Mouse (Mus musculus): ENCODE results near the gene Nfia. TPM values are rescaled to one million over a fixed set of nuclear protein-coding genes. Genes with fewer than 3 reads are reported as not detected.

The Nfia gene
- polyA plus RNA-seq, 1 experiment = 53.0 TPM

DNA sequence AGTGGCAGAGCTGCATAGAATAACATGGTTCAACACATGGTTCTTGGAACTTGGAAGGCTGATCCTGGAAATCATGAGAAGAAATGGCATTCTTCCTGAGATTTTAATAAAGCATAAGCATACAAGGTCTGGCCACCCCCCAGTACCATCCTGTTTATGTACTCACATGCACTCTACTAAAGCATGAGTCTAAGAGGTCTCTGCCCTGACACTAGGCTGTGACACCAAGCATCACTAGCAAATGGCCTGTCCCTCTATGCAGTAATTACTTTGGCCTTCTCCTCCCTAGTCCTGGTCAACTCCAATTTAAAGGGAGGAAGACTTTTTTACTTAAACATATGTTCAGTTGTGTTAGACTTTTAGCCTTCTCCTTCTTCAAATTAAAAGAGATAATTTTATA lies 285.6 kb downstream of the Nfia start:
- no peak overlapping the region for H3K27ac ChIP-seq (ENCODE audit: insufficient read depth, low read length)
- H3K4me3 ChIP-seq (ENCODE audit: insufficient read depth, low read length) = no peak overlapping the region
- peaks cover 3% of the 10 kb centered on the region; the same call in 1 of the 2 replicates for H3K4me1 ChIP-seq (ENCODE audit: control insufficient read depth, insufficient read depth, low read length)
- TF ChIP-seq POLR2A (IDR thresholded peaks at IDR 0.05; ENCODE audit: low read depth, low read length) = no peak
- TF ChIP-seq CTCF (IDR thresholded peaks at IDR 0.05; ENCODE audit: borderline replicate concordance, insufficient read depth, low read length) = no peak

DNA sequence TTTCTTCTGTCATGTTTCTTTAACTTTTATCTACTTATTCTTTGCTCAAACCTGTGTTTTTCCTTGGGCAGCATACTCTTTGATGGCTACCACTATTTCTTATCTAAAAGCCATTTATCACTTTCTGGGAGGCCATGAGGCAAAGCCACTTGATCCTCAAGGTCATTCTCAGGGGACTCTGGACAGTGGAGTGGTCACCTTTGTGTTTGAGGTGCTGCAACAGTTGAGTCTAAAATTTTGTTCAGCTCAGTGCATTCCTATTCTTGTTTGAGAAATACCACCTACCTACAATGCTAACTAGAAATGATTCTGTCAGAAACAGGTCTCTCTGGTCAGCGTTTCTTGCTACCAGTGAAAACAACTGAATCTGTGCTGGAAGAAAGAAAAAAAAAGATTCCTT lies 288.1 kb downstream of the Nfia start:
- H3K4me1 ChIP-seq (ENCODE audit: control insufficient read depth, insufficient read depth, low read length) = peaks cover 3% of the 10 kb centered on the region; the same call in 1 of the 2 replicates
- H3K27ac ChIP-seq (ENCODE audit: insufficient read depth, low read length) = peak overlapping the region; percentile 27
- no peak overlapping the region for H3K4me3 ChIP-seq (ENCODE audit: insufficient read depth, low read length)
- TF ChIP-seq POLR2A (IDR thresholded peaks at IDR 0.05; ENCODE audit: low read depth, low read length) = no peak

DNA sequence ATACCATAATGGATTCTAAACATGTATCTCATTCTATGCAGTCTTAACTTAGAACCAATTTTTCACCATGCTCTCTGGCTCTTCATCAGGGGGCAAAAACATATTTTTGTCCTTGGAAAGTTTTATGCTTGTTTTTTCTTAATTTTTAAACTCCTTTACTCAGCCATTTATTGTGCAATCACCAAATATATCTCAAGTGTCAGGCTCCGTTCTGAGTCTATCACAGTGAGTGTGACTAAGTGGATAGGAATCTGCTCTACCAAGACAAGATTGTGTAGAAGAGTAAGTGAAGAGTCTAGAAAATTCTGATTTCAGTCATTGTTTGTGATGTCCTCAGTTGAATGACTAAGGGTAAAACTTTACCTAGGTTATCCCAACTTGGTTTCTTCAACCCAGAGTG lies 288.6 kb downstream of the Nfia start:
- peak overlapping the region; percentile 27 for H3K27ac ChIP-seq (ENCODE audit: insufficient read depth, low read length)
- no peak overlapping the region for H3K4me3 ChIP-seq (ENCODE audit: insufficient read depth, low read length)
- TF ChIP-seq CTCF (IDR thresholded peaks at IDR 0.05; ENCODE audit: borderline replicate concordance, insufficient read depth, low read length) (no peak), POLR2A (IDR thresholded peaks at IDR 0.05; ENCODE audit: low read depth, low read length) (no peak)
- H3K4me1 ChIP-seq (ENCODE audit: control insufficient read depth, insufficient read depth, low read length) = peaks cover 3% of the 10 kb centered on the region; the same call in 1 of the 2 replicates

DNA sequence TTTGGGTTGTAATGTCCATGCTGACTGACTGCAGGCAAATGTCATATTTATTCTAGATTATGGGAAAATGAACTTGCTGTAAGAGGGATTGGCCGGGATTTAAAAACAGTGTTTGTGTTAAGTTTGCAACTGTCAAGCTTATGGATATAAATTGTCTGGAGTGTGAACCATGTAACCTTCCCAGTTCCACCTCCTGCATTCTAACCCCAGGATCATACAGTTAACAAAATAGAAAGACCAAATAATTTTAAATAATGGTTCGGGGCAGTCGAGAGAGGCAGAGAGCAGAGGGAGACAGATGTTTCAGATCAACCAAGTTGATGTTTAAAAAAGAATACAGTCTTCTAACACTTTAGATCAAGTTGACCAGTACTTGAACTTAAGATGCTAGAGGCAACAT lies 290.7 kb downstream of the Nfia start:
- TF ChIP-seq CTCF (IDR thresholded peaks at IDR 0.05; ENCODE audit: borderline replicate concordance, insufficient read depth, low read length) = no peak
- H3K27ac ChIP-seq (ENCODE audit: insufficient read depth, low read length) = no peak overlapping the region
- no peak overlapping the region for H3K4me3 ChIP-seq (ENCODE audit: insufficient read depth, low read length)
- no peaks in the 10 kb centered on the region; the same call in 1 of the 2 replicates for H3K4me1 ChIP-seq (ENCODE audit: control insufficient read depth, insufficient read depth, low read length)

DNA sequence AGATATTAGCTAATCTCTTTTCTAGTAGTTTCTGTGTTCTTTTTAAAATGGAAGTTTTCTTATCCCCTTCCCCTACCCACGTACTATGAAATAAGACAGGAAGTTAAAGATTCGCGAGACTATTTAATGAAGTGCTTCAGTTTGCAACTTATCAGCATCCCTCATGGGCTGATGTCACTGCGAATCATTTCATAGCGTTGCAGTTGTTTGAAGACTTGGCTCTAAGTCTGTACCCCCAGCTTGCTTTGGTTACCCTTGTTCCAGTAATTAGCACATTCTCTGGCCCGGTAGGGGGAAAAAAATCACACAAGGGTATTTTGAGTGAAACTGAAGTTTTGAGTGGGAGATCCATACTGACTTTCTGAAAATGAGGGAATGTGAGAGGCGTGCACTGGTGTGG lies 303.6 kb downstream of the Nfia start:
- Histone ChIP-seq H3K4me3 (ENCODE audit: insufficient read depth, low read length) (no peak overlapping the region), H3K4me1 (ENCODE audit: control insufficient read depth, insufficient read depth, low read length) (peaks cover 4% of the 10 kb centered on the region; the same call in 1 of the 2 replicates), H3K27ac (ENCODE audit: insufficient read depth, low read length) (no peak overlapping the region)
- no peak for TF ChIP-seq CTCF (IDR thresholded peaks at IDR 0.05; ENCODE audit: borderline replicate concordance, insufficient read depth, low read length)
- TF ChIP-seq POLR2A (IDR thresholded peaks at IDR 0.05; ENCODE audit: low read depth, low read length) = no peak

DNA sequence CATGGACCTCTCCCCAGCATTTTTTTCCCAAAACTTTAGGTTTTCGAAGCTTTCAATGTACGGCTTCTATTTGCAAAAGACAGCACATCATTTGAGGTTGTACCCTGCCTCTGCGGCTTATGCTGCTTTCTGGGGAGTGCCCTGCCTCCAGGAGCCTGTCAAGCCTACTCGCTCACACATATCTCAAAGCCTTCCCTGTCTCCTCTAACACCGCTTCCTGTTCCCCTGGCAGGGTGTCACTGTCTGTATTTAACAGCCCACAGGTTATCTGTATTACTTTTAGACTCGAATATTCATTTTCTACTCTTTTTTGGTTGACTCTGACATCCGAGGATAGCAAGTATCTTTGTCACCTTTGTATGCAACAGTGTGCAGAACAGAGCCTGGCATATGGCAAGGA lies 304.1 kb downstream of the Nfia start:
- peaks cover 4% of the 10 kb centered on the region; the same call in 1 of the 2 replicates for H3K4me1 ChIP-seq (ENCODE audit: control insufficient read depth, insufficient read depth, low read length)
- no peak overlapping the region for H3K4me3 ChIP-seq (ENCODE audit: insufficient read depth, low read length)
- H3K27ac ChIP-seq (ENCODE audit: insufficient read depth, low read length) = no peak overlapping the region
- TF ChIP-seq CTCF (IDR thresholded peaks at IDR 0.05; ENCODE audit: borderline replicate concordance, insufficient read depth, low read length) = no peak
- TF ChIP-seq POLR2A (IDR thresholded peaks at IDR 0.05; ENCODE audit: low read depth, low read length) = no peak

DNA sequence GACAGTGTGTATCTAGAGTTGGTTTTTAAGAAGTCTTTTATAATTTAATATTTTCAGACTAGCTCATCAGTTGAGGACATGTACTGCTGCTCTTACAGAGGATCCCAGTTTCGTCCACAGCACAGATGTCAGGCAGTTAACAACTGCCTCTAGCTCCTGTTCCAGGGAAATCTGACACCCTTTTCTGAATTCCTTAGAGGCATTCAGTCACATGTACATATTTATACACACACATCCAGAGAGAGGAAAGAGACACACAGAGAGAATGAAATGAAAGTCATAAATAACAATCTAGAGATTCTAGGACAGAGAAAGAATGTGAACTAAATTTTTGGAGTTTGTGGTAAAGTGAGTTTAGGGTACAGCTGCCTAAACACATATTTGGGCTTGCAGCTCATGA lies 308.1 kb downstream of the Nfia start:
- peak overlapping the region; percentile 70 for H3K27ac ChIP-seq (ENCODE audit: insufficient read depth, low read length)
- H3K4me1 ChIP-seq (ENCODE audit: control insufficient read depth, insufficient read depth, low read length) = peaks cover 4% of the 10 kb centered on the region; the same call in 1 of the 2 replicates
- TF ChIP-seq CTCF (IDR thresholded peaks at IDR 0.05; ENCODE audit: borderline replicate concordance, insufficient read depth, low read length) (no peak), POLR2A (IDR thresholded peaks at IDR 0.05; ENCODE audit: low read depth, low read length) (no peak)
- H3K4me3 ChIP-seq (ENCODE audit: insufficient read depth, low read length) = no peak overlapping the region

DNA sequence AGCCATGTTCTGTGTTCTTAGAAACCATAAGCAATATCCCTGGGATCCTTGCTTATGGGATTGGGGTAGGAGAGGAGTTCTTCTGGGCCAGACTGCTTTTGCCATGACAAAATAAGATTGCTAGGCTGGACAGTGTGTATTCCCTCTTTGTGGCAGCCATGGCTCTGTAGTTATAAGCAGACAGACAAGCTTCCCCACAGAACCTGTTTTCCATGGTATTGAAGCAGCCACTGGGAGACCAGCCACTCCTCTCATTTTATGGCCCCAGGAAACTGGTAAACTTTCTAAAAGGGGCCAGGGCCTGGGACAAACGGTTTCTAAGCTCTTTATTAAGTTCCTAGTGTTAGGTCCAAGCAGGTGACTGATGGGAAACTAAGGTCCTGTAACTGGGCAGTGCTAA lies 309.4 kb downstream of the Nfia start:
- TF ChIP-seq CTCF (IDR thresholded peaks at IDR 0.05; ENCODE audit: borderline replicate concordance, insufficient read depth, low read length) (no peak), POLR2A (IDR thresholded peaks at IDR 0.05; ENCODE audit: low read depth, low read length) (no peak)
- no peak overlapping the region for H3K4me3 ChIP-seq (ENCODE audit: insufficient read depth, low read length)
- H3K27ac ChIP-seq (ENCODE audit: insufficient read depth, low read length) = no peak overlapping the region
- peaks cover 4% of the 10 kb centered on the region; the same call in 1 of the 2 replicates for H3K4me1 ChIP-seq (ENCODE audit: control insufficient read depth, insufficient read depth, low read length)

DNA sequence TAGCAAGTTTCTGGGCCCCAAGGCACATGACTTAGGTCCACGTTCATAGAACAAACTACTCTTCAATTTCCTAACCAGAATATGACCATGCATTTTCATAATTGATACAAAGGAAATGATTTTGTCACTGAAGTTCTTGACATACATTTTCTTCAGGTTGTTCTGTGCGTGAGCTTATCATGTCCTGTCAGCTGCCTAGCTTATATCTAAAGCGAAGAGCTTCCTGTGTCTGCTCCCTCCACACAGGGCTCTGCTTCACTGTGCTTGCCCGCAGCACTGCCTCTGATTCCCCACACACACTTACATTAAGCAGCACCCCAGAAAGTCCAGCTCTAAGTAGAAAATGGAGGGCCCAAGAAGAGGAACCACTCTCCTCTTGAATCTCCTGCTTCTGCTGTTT lies 310.0 kb downstream of the Nfia start:
- TF ChIP-seq POLR2A (IDR thresholded peaks at IDR 0.05; ENCODE audit: low read depth, low read length) (no peak), CTCF (IDR thresholded peaks at IDR 0.05; ENCODE audit: borderline replicate concordance, insufficient read depth, low read length) (no peak)
- H3K4me3 ChIP-seq (ENCODE audit: insufficient read depth, low read length) = no peak overlapping the region
- H3K4me1 ChIP-seq (ENCODE audit: control insufficient read depth, insufficient read depth, low read length) = peaks cover 4% of the 10 kb centered on the region; the same call in 1 of the 2 replicates
- no peak overlapping the region for H3K27ac ChIP-seq (ENCODE audit: insufficient read depth, low read length)

DNA sequence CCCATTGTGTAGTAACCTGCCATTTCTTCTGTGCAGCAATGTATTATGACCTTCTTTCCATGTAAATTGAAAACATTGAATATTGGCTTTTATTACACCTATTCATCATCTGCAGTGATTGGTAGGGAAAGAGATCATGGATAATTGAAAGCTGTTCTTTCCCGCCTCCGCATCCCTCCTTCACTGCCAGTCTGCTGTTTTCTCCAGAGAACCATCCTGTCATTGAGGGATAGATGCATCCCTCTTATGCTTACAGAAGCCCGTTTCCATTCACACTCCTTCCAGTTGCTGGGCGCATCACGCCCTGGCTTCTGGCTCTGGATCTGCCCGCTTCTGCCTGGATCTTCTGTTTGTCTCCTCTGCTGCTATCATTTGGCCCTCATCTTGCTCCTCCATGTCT lies 312.5 kb downstream of the Nfia start:
- Histone ChIP-seq H3K4me3 (ENCODE audit: insufficient read depth, low read length) (no peak overlapping the region), H3K4me1 (ENCODE audit: control insufficient read depth, insufficient read depth, low read length) (peaks cover 3% of the 10 kb centered on the region; the same call in 1 of the 2 replicates), H3K27ac (ENCODE audit: insufficient read depth, low read length) (no peak overlapping the region)
- no peak for TF ChIP-seq CTCF (IDR thresholded peaks at IDR 0.05; ENCODE audit: borderline replicate concordance, insufficient read depth, low read length)

DNA sequence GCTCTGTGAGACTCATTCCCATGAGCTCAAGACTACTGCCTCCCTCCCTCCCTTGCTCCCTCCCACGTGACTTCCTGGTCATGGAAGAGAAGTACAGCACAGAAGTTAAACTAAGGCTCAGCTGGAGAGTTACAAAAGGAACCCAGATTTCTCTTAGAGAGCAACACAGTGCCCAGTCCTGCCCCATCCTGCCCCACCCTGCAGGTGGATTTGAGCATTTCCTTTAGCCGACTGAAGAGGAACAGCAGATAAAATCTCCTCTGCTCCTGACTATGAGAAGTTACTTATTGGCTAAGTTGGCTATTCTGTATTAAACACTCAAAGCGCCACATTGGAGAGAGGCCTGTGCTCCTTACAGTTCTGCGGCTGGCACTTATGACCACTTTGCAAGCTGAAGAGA lies 314.4 kb downstream of the Nfia start:
- Histone ChIP-seq H3K4me1 (ENCODE audit: control insufficient read depth, insufficient read depth, low read length) (0 out of 2 replicates have a peak, but pooled peaks cover 3% of the 10 kb centered on the region), H3K4me3 (ENCODE audit: insufficient read depth, low read length) (no peak overlapping the region), H3K27ac (ENCODE audit: insufficient read depth, low read length) (no peak overlapping the region)
- no peak for TF ChIP-seq CTCF (IDR thresholded peaks at IDR 0.05; ENCODE audit: borderline replicate concordance, insufficient read depth, low read length)
- no peak for TF ChIP-seq POLR2A (IDR thresholded peaks at IDR 0.05; ENCODE audit: low read depth, low read length)

All from embryonic fibroblast, embryonic 13.5 days (primary cell).